Mouse (Mus musculus) liver, embryonic 14.5 days (tissue): ENCODE measurements around the gene Ankrd45.

Experiments used
- CTCF ChIP-seq: IDR thresholded peaks from 2 replicates; pipeline ENCODE4 v1.5.1; 2016; ENCODE audit warnings: antibody characterized with exemption, low read depth, control low read depth
- EP300 ChIP-seq: IDR thresholded peaks from 2 replicates; pipeline ENCODE4 v1.6.1; 2016; ENCODE audit warnings: antibody characterized with exemption, low read depth

- TF ChIP-seq CTCF (no peak), EP300 (no peak)
Measured at GRCm38 (mm10) chr1:161185431-161185830, 42.9 kb downstream of the Ankrd45 start.
